Mouse (Mus musculus): ENCODE measurements around the gene Jmjd1c.
A peak's percentile ranks its signal among the peaks of the same experiment; 100 is the strongest.

The Jmjd1c gene

GRCm38 (mm10) chr10:67302340-67302739 is 206.4 kb downstream of the Jmjd1c start:
- peak; percentile 32 for DNase-seq (ENCODE audit: low read depth)

Measured in NIH3T3 (cell line).